Mouse (Mus musculus) forebrain, embryonic 11.5 days (tissue): ENCODE measurements at regions not wholly inside any gene's neighbourhood (a gene's known extent, or its start where the extent isn't known, plus 50 kb on each side); places are given as distances from the start of the nearest gene placed in this dataset.

ENCODE experiments used
- ATAC-seq: fragments of 200-750 bp; cut with Nextera tagmentation; replicated peaks from 2 replicates; pipeline ENCODE4 v1.8.0; 2017; ENCODE audit warnings: moderate TSS enrichment; ENCODE audit not compliant: low FRiP score
- DNase-seq: peaks from one replicate; pipeline ENCODE4 v3.0.0-alpha.2; 2017; ENCODE audit warnings: low spot score
- H3K27ac ChIP-seq: fragments of 300-500 bp; sonication (generic); 2 replicates; pipeline ENCODE4 v1.5.1; 2014; ENCODE audit warnings: low read depth, low read length
- H3K27me3 ChIP-seq: fragments of 300-500 bp; sonication (generic); 2 replicates; pipeline ENCODE4 v1.6.1; 2014; ENCODE audit warnings: mild to moderate bottlenecking, low read length, mixed read lengths; ENCODE audit not compliant: control insufficient read depth, insufficient read depth
- H3K36me3 ChIP-seq: fragments of 300-500 bp; sonication (generic); 2 replicates; pipeline ENCODE4 v1.6.1; 2014; ENCODE audit warnings: mild to moderate bottlenecking, low read length, moderate library complexity, mixed read lengths; ENCODE audit not compliant: control insufficient read depth, insufficient read depth
- H3K4me1 ChIP-seq: fragments of 300-500 bp; sonication (generic); replicated peaks from 2 replicates; pipeline ENCODE4 v1.6.1; 2014; ENCODE audit warnings: low read length, mixed read lengths; ENCODE audit not compliant: control insufficient read depth, insufficient read depth
- H3K4me2 ChIP-seq: fragments of 300-500 bp; sonication (generic); 2 replicates; pipeline ENCODE4 v1.6.1; 2014; ENCODE audit warnings: low read depth, mild to moderate bottlenecking, low read length, moderate library complexity, mixed read lengths; ENCODE audit not compliant: severe bottlenecking
- H3K4me3 ChIP-seq: fragments of 300-500 bp; sonication (generic); 2 replicates; pipeline ENCODE4 v1.5.1; 2014; ENCODE audit warnings: low read depth, low read length
- H3K9ac ChIP-seq: fragments of 300-500 bp; sonication (generic); 2 replicates; pipeline ENCODE4 v1.6.1; 2014; ENCODE audit warnings: low read length
- H3K9me3 ChIP-seq: fragments of 300-500 bp; sonication (generic); 2 replicates; pipeline ENCODE4 v1.6.1; 2016; ENCODE audit warnings: low read length, mixed read lengths; ENCODE audit not compliant: control insufficient read depth
- WGBS: fragments of 180-500 bp; shearing (Covaris S2); extraction: QIAGEN DNeasy Blood & Tissue Kit; methylation state at CpG from one replicate; pipeline ENCODE4 v1.1.7; 2014; 5-methylcytosine and 5-hydroxymethylcytosine counted together

- H3K4me3 ChIP-seq = no peak overlapping the region
- no peak overlapping the region for H3K27ac ChIP-seq
- peak; percentile 77 for DNase-seq
- ATAC-seq = peak; percentile 65
- H3K9ac ChIP-seq = no peak overlapping the region
- H3K9me3 ChIP-seq = no peaks in the 10 kb centered on the region
- no peaks in the 10 kb centered on the region for H3K4me1 ChIP-seq
- H3K36me3 ChIP-seq = no peaks in the 10 kb centered on the region
- no peaks in the 10 kb centered on the region for H3K27me3 ChIP-seq
- no peak overlapping the region for H3K4me2 ChIP-seq
- WGBS = 58% methylated on average over 10 of the region's 10 CpGs
Measured at GRCm38 (mm10) chr11:31615107-31615811, 56.4 kb downstream of the Bod1 start.

DNA sequence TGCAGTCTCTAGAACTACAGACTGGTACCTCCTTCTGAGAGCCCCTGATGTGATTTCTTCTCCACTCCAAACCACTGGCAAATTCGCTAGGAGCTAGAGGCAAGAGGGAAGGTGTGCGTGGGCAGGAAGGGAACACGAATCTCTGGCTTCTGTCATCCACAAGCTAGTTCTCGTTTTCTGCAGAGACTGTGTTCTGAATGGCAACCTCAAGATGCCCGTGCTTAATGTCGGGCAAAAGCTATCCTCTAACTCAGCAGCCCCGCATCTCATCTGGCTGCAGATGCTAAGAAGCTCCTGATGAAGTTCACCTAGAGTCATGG is 57.3 kb downstream of the Bod1 start:
- H3K27me3 ChIP-seq = no peaks in the 10 kb centered on the region
- H3K4me2 ChIP-seq = no peak overlapping the region
- no peaks in the 10 kb centered on the region for H3K4me1 ChIP-seq
- DNase-seq (no peak), ATAC-seq (no peak)
- H3K9ac ChIP-seq = no peak overlapping the region
- WGBS = 88% methylated on average over 7 of the region's 7 CpGs
- no peaks in the 10 kb centered on the region for H3K9me3 ChIP-seq
- H3K36me3 ChIP-seq = no peaks in the 10 kb centered on the region
- H3K27ac ChIP-seq = no peak overlapping the region
- no peak overlapping the region for H3K4me3 ChIP-seq

DNA sequence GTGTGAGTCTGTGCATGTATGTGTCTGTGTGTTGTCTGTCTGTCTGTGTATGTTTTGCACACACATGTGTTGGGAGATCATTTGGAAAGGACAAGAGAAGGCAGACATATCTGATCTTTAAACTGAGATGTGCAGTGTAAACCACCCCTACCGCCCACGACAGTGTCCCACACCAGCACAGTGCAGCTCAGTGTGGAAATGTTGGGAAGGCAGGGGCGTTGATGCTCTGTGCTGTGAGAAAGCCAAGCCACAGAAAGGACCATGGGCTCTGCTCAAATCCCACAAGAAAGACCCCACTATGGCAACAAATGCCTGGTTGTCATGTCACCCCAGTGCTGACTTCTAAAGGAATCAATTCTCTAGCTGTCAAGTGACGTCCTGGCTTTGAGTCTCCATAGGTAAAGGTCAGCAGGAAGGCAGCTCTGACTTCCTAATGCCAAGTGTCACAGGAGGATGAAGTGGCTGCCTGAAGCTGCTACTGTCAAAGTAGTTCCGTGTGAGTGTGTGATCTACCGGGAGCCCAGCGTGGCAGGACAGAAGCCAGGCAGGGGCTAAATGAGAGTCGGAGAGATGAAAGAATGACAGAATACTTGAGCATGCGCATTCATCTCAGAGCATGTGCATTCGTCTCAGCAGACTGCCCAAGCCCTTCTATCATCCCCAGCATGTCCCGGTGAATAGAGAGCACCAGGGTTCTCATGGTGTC is 57.8 kb downstream of the Bod1 start:
- Histone ChIP-seq H3K27ac (no peak overlapping the region), H3K4me3 (no peak overlapping the region), H3K4me1 (no peaks in the 10 kb centered on the region), H3K4me2 (no peak overlapping the region), H3K27me3 (no peaks in the 10 kb centered on the region), H3K9ac (no peak overlapping the region), H3K9me3 (no peaks in the 10 kb centered on the region), H3K36me3 (no peaks in the 10 kb centered on the region)
- no peak for DNase-seq
- ATAC-seq = no peak
- WGBS = 86% methylated on average over 11 of the region's 11 CpGs

DNA sequence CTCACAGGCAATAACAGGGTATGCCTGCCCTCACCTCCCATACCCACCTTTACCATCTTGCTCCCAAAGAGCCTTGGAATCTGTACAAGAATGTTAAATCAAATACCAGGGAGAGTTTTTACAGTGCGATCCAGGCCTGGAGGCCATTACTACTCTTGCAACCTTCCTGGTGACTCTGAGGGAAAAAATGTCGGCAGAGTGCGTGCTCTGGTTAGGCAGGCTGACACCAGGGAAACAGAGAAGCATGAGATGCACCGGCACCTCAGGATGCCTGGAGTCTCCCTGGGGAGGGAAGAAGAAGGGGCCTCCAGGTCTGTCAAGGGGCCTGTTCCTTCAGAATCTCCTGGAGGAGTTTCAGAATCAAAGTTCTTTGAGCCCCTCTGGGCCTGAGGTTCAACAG is 63.2 kb downstream of the Bod1 start:
- WGBS = 89% methylated on average over 4 of the region's 4 CpGs
- no peak for DNase-seq
- no peaks in the 10 kb centered on the region for H3K27me3 ChIP-seq
- H3K9ac ChIP-seq = no peak overlapping the region
- no peaks in the 10 kb centered on the region for H3K36me3 ChIP-seq
- H3K9me3 ChIP-seq = no peaks in the 10 kb centered on the region
- no peaks in the 10 kb centered on the region for H3K4me1 ChIP-seq
- H3K27ac ChIP-seq = no peak overlapping the region
- no peak for ATAC-seq
- H3K4me2 ChIP-seq = no peak overlapping the region
- H3K4me3 ChIP-seq = no peak overlapping the region

- Histone ChIP-seq H3K4me3 (no peak overlapping the region), H3K27ac (no peak overlapping the region), H3K27me3 (no peaks in the 10 kb centered on the region), H3K9me3 (no peaks in the 10 kb centered on the region), H3K36me3 (no peaks in the 10 kb centered on the region), H3K9ac (no peak overlapping the region), H3K4me2 (no peak overlapping the region), H3K4me1 (no peaks in the 10 kb centered on the region)
- no peak for ATAC-seq
- DNase-seq = no peak
- 92% methylated on average over 7 of the region's 7 CpGs for WGBS
Measured at GRCm38 (mm10) chr11:31601499-31601898, 70.2 kb downstream of the Bod1 start.

DNA sequence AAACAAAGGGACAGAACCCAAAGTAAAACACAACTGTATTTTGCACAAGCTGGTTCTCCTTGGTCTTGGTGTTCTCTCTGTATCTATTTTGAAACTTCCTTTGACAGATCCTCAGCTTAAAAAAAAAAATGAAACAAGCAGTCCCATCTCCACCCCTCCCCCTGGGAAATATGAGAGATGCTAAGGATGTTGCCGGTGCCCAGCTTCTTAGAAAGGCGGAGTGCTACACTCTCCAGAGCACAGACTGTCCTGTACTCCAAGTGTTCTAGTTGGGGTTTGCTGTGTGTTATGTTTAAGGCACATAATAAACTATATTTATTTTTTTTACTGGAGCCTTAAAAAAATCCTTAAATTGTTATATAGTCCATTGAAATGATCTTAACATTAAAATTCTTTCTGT is 78.1 kb downstream of the Bod1 start:
- H3K4me1 ChIP-seq = no peaks in the 10 kb centered on the region
- DNase-seq (no peak), ATAC-seq (no peak)
- no peaks in the 10 kb centered on the region for H3K27me3 ChIP-seq
- H3K9me3 ChIP-seq = no peaks in the 10 kb centered on the region
- 97% methylated on average over 2 of the region's 2 CpGs for WGBS
- H3K4me3 ChIP-seq = no peak overlapping the region
- no peak overlapping the region for H3K27ac ChIP-seq
- no peaks in the 10 kb centered on the region for H3K36me3 ChIP-seq
- no peak overlapping the region for H3K4me2 ChIP-seq
- H3K9ac ChIP-seq = no peak overlapping the region

DNA sequence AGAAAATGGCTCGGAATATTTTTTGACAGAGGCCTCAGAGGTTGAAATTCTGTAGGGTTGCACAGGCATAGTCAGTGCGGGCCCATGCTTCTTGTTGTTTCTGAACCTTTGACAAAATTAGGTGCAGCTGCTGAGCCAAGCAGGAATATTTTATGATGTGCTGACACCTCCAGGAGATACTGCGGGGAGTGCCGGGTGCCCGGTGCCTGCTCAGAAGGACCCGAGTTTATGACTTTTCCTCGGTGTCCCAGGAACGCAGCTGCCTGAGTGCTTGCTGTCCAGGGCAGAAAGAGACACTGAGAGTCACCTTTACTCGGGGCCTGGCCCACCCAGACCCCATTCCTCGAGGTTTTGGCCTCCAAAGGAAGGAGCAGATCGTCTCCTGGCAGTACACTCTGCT is 79.6 kb downstream of the Bod1 start:
- Histone ChIP-seq H3K4me1 (no peaks in the 10 kb centered on the region), H3K36me3 (no peaks in the 10 kb centered on the region), H3K9ac (no peak overlapping the region), H3K4me2 (no peak overlapping the region), H3K4me3 (no peak overlapping the region), H3K27me3 (no peaks in the 10 kb centered on the region), H3K9me3 (no peaks in the 10 kb centered on the region), H3K27ac (no peak overlapping the region)
- ATAC-seq (no peak), DNase-seq (no peak)
- WGBS = 84% methylated on average over 11 of the region's 11 CpGs

- ATAC-seq (no peak), DNase-seq (no peak)
- Histone ChIP-seq H3K27me3 (no peaks in the 10 kb centered on the region), H3K36me3 (no peaks in the 10 kb centered on the region), H3K4me3 (no peak overlapping the region), H3K4me2 (no peak overlapping the region), H3K9me3 (no peaks in the 10 kb centered on the region), H3K9ac (no peak overlapping the region), H3K27ac (no peak overlapping the region), H3K4me1 (no peaks in the 10 kb centered on the region)
- WGBS = 78% methylated on average over 6 of the region's 6 CpGs
Measured at GRCm38 (mm10) chr11:31591037-31591554, 80.6 kb downstream of the Bod1 start.

DNA sequence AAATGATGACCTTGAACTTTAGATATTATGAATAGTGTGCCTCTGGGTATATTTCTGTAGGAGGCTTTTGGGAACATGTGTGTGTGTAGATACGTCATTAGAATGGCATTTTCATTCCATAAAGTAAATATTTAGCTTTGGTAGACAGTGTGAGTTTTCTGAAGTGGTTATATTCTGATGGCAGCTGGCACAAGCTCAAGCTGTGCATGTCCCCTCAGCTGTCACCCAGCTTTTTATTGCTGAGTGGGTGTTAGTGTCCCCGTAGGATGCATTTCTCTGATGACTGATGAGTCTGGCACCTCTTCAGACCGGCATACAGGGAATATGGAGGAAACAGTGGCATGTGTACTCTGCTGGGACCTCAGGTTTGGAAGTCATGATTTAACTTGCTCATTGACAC is 96.7 kb downstream of the Bod1 start:
- H3K27me3 ChIP-seq = no peaks in the 10 kb centered on the region
- DNase-seq (no peak), ATAC-seq (no peak)
- H3K4me1 ChIP-seq = no peaks in the 10 kb centered on the region
- no peaks in the 10 kb centered on the region for H3K9me3 ChIP-seq
- H3K4me3 ChIP-seq = no peak overlapping the region
- no peak overlapping the region for H3K9ac ChIP-seq
- H3K4me2 ChIP-seq = no peak overlapping the region
- no peaks in the 10 kb centered on the region for H3K36me3 ChIP-seq
- no peak overlapping the region for H3K27ac ChIP-seq
- 92% methylated on average over 3 of the region's 3 CpGs for WGBS
